Mouse (Mus musculus) heart, adult 18-20 months (tissue): ENCODE measurements around the gene Osbp2. TPM values are rescaled to one million over a fixed set of nuclear protein-coding genes. Genes with fewer than 3 reads are reported as not detected.
A peak's percentile ranks its signal among the peaks of the same experiment; 100 is the strongest.

ENCODE experiments used
- DNase-seq, 2 experiments: peaks; one replicate each; pipeline ENCODE4 v3.0.0; 2021 to 2022; ENCODE audit warnings: mixed read lengths in 1 of 2
- total RNA-seq, 2 experiments: library from RNA; stranded (reverse); gene quantifications; 2 replicates each; pipeline ENCODE4 v1.2.3; 2021

The Osbp2 gene
- total RNA-seq, 2 experiments from 2014 or later, result 17.9 to 20.3 TPM

DNA sequence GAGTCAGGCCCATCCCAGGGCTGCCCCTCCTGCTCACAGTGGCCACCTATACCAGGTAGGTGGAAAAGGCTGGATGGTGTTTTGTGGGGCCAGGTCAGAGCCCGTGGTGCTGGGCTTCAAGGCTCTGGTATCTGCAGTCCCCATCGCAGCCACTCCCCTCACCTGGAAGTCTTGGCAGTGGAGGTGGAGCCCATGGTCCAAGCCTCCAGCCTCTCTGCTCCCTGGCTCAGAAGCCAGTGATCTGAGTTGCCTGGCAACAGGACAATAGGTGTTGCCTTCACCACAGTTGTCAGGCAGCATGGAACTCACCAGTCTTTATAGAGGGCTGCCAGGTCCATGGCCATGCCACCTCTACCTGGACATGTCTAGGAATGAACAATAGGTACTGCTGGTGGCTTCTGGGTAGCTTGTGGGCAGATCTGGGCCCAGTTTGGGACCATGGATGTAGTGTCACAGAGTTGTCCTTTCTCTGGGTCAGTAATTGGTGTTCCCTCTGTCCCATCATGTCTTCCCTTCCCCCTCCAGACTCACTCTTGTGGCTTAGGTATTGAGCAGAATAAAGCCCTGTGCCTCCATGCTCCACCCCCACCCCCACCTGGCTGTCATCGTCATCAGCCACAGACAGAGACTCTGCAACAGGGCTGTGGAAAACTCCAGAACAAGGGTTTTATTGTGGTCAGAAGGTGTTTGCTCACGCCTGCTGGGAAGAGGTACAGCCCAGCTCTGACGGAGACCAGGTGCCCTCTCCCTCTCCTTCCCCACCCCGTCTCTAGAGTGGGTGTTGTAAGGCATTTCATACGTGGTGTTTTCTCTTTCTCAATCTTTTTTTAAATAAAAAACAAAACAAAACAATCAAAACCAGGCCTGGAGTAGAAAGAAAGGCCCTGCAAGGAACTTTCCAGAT lies 160.4 kb downstream of the Osbp2 start:
- no peak for DNase-seq

DNA sequence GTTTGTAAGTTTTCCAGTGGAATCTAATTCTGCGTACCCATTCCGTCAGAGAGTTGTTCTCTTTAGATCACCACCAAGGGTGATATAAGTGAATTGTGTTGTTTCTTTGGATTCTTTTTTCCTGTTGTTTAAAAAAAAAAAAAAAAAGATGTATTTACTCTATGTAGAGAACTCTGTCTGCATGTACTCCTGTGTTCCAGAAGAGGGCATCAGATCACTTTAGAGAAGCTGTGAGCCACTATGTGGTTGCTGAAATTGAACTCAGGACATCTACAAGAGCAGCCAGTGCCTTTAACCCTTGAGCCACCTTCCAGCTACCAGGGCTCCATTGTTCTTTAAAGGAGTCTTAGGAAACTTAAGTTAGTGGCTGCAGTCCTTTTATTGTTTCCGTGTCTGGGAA lies 166.3 kb downstream of the Osbp2 start:
- DNase-seq, result no peak

DNA sequence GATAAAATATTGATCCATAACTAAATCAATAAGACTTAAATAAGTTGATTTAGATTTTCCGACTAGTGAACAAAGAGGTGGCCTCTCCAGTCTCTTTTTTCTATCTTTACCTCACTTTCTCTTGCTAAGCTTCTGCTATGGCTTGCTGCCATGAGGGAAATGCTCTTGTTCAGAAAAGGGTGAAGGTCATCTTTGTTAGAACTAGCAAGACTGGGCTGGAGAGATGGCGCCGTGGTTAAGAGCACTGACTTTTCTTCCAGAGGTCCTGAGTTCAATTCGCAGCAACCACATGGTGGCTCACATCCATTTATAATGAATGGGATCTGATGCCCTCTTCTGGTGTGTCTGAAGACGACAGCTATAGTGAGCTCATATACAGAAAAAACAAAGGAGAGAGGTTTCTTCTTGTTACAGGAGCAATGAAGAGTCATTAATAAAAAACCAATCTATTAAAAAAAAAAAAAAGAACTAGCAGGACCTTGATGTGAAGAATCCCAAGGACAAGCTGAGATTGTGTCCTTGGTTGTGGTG lies 167.6 kb downstream of the Osbp2 start:
- DNase-seq, result no peak

DNA sequence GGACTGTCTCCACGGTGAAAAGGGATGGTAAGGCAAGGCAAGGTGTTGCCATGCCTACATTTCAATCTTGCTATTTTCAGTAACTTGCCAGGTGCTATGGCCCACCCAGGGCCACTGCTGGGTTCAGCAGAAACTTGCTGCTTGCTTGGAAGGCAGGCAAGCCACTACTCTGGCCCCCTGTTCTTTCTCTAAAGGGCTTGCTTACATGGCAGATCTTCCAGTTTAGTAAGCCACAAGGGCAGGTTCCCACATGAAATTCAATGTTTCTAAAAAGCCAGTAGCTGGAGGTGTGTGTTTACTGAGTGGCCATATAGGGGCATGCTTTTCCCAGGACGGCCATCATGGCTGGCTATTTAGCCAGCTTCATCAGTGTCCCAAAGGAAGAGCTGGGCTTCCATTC lies 172.0 kb downstream of the Osbp2 start:
- no peak for DNase-seq

DNA sequence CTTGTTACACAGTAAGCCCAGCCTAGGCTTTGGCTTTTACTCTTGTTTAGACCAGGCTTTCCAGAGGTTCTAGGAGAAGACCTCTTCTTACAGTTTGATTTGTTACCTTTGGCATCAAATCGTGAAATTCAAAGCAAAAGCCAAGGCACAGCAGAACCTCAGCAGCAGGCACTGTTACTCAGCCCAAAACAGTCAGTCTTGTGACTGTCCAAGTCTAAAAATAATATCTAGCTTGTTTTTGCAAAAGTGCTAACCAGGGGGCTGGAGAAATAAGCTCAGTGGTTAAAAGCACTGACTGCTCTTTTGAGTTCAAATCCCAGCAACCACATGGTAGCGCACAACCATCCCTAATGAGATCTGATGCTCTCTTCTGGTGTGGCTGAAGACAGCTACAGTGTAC lies 176.8 kb downstream of the Osbp2 start:
- DNase-seq, result no peak

DNA sequence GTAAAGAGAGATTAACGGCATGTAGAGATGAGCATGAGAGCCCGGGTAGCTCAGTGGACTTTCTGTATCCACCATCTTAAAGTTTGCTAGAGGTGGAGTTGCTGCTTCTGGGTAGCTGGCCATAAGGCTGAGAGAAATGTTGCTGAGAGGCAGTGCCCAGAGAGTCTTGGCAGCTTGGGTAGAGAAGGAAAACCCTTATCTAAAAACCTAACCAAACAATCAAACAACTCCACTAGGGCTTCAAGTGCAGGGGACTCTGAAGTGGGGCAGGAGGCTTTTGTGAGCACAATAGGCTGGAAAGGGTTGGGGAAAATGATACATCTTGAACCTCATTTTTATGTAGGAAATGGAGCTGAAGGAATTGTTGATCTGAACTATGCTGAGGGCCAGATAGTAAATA lies 177.4 kb downstream of the Osbp2 start:
- no peak for DNase-seq

DNA sequence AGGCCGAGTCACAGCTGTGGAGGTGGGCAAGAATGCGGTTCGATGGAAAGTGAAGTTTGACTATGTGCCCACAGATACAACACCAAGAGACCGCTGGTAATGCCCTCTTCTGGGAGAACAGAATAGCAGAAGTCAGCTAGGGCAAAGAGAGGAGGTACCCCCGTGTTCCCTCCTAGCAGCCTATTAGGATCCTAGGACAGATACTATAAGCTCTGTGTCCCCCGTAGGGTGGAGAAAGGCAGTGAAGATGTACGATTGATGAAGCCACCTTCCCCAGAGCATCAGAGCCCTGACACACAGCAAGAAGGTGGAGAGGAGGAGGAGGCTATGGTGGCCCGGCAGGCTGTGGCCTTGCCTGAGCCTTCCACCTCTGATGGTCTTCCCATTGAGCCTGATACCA lies 178.3 kb downstream of the Osbp2 start:
- no peak for DNase-seq

DNA sequence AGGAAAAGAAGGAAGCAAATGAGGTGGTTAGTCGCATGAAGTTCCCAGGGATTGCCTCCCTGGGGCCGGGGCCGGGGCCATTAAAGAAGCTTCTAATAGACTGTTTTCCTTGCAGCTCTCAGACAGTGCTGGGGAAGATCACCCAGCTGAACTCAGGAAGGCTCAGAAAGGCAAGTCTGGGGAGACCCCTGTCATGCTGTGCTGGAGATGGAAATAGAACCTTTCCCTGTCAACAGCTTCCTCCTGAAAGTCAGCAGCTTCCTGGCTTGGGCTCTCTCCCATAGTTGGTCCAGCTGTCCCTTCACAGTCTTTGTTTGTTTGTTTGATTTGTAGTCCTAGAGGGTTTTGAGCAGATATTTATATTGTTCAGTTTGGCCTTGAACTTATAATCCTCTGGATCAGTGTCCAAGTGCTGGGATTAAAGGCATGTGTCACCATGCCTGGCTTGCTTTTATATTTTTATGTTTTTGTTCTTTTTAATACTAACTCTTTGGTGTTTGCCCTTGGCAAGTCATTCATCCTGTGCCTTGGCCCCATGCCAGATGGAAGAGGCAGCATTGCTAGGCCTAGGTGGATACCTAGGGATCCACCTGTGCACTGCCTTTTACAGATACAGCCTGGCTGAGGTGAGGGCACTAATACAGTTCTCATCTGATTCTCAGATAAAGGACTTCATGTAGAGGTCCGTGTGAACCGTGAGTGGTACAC lies 178.8 kb downstream of the Osbp2 start:
- no peak for DNase-seq

DNA sequence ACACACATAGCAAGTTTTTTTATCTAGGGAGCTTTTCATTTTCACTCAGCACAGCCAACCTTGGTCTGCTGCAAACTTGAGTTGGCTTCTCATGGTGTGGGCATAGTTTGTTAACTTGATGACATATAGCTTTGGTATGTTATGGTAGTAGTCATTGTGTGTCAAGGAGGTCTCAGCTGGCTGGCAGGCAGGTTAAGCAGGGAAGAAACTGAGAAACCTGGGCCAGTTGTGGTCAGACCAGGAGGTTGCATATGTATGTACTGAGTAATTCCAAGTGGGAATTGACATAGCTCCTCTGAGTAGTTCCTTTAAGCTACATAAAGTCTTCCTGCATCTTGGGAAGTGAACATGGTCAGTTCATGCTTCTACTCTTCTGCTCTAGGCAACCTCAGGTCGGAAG lies 179.5 kb downstream of the Osbp2 start:
- DNase-seq, result no peak

DNA sequence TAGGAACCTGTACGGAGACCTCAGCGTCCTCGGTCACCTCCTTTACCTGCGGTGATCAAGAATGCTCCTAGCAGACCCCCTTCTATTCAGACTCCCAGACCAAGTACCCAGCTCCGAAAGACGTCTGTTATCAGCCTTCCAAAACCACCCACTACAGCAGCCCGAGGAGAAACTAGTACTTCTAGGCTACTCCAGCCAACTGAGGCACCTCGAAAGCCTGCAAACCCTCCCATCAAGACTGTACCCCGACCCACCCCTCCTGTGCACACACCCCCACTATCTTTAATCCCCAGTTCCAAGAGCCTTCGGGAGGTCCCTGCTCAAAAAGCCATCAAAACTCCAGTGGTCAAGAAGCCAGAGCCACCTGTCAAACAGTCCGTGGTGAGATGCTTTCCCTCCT lies 180.0 kb downstream of the Osbp2 start:
- no peak for DNase-seq

DNA sequence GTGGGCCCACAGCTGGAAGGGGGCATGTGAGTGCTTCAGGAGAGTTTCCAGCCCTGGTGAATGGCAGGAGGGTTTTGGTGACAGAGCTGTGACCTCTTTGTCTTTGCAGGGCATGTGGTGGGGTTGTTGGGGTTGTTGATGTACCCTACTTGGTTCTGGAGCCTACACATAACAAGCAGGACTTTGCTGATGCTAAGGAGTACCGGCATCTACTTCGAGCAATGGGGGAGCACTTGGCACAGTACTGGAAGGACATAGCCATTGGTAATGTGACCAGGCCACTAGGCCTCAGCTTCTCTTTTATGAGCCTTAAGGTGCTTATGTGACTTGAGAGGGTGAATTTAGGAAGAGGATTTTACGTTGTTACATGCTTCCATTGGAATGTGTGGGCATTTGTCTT lies 183.9 kb downstream of the Osbp2 start:
- no peak for DNase-seq

DNA sequence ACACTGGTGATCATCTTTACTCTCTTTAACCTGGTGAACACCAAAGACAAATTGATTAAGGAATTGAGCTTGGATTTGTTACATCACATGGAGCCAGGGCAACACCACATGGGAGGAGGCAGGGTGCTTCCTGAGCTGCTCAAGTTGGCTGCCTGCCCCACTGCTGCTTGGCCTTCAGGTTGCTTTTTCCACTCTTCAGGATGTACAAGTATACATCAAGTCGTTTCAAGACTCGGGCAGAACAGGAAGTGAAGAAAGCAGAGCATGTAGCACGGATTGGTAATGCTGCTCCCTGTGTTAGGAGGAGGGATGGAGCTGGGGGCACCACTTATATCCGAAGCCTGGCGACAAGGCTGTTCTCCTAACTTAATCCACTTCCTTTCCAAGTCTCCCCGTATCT lies 186.5 kb downstream of the Osbp2 start:
- no peak for DNase-seq

DNA sequence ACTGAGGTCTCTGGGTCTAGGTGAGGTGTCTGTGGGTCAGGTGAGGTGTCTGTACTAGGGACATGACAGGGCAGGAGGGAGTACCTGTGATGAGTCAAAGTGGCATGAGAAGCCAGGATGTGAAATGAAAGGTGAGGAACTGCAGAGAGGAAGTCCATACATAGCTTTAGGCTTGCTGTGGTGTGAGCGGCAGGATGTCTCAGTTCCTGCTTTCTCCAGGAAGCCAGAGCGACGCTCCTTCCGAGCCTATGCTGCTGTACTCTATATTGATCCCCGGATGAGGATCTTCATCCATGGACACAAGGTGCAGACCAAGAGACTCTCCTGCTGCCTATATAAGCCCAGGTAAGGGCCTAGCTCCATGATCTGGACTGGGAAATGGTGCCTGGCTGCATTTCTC lies 187.3 kb downstream of the Osbp2 start:
- DNase-seq, result no peak

DNA sequence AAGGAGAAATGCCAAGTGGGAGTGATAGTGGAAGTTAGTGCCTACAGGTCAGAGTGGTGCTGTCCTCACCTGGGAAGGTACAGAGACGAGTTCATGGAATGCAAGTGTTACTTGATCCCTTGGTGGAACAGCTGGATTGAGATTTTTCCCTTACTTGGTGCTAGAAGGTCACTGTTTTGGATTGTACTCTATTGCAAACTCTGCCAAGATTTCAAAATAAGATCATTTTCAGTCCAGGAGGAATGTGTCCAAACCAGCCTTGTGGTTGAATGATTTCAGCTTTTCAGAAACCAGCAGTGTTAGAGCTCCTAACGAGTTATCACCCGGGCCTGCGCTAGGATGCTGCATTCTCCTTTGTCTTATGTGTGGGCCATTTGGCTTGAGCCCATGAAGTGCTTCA lies 189.2 kb downstream of the Osbp2 start:
- peak; percentile 42 to 43 for DNase-seq

DNA sequence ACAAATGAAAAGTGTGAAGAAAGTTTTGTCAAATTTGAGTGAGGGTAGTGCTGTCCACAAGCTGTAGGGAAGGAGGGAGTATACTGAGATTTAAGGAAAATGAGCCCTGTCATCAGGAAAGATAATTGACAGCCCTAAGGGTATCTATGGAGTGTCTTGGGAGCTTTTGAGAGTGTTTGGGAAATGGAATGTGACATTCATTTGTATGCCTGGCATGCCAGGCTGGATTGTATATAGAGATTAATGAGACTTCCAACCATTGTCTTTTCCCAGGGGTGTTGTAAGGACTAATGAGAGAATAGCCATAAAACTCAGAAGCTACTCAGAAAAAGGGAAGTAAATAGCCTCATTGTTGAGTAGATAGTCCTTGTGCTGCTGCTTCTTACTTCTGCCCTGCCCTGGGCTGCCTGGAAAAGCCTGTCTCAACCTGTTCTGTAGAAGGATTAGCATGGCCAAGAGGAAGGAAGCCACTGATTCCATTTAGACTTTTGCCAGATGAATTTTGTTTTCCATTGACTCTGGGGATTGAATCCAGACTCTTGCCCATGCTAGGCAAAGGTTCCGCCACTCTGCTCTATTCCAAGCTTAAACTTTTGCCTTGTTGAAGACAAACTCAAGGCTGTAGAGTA lies 192.6 kb downstream of the Osbp2 start:
- DNase-seq, result no peak

DNA sequence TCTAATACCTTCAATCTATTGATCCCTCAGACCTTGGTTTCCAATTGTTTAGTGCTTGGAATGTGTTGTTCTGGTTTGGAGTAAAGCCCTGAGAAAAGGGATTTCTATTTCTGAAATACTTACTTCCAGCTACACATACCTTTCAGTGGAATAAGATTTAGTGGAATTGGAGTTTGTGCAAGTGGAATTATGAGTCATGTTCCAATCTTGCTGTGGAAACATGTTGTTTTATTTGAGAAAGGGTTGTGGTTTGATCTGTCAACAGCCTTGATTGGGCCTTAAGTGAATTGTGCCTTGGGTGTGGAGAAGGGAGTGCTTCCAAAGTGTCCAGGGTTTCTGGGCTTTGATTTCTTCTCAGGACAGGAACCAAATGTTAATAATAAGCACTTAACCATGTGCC lies 193.9 kb downstream of the Osbp2 start:
- DNase-seq, result peak in 1 of 2 experiments; percentile 35

DNA sequence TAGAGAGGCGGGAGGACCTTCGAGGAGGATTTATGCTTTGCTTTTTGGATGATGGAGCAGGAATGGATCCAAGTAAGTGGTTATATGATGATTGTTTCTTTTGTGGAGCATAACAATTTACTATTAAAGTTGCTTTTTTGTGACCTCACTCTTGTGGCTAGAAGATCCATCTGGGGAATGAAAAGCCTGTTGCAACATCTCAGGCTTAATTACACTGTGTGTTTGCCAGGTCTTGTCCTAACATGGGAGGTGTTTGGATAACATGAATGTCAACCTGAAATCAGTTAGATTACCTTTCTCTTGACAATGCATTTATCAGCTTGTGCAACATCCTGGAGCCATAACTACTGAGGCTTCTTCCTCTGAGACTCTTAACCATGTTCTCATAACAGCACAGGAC lies 194.9 kb downstream of the Osbp2 start:
- DNase-seq, result peak; percentile 24 to 51

DNA sequence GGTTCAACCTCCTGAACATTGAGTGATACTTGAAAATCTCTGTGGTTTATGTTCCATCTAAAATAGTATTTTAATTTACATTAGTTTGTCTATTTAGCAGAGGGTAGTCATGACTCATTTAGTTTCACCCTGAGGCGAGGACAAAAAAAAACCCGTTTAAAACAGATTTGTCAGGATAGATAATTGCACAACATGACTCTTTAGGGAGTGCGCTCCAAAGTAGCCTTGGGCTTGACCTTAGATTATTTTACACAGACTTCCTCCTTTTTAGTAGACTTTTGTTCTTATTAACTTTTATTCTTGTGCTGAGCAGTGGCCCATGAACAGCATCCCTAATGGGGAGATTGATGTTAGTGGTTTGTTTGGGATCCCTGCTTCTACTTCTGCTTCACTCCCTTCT lies 196.2 kb downstream of the Osbp2 start:
- no peak for DNase-seq

DNA sequence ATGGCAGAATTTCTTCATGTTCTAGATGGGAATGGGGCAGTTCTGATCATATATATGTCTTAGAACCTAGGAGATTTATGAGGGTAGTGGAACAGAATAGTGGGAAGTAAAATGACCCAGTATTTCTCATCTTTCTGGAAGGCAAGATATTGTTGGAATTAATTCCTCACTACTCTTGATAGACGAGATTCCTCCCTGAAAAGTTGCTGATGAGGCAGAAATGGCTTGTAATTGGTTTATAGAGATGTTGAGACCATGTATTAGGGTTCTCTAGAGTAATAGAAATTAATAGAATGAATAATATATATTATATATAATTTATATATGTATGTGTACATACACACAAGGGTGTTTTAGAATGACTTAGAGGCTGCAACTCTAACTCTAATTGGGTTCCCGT lies 201.7 kb downstream of the Osbp2 start:
- DNase-seq, result no peak
